Mouse (Mus musculus): ENCODE measurements around the gene Abcd2. TPM values are rescaled to one million over a fixed set of nuclear protein-coding genes. Genes with fewer than 3 reads are reported as not detected.

Abcd2 gene
- polyA plus RNA-seq, 1 experiment from 2014 or later, result 3.0 TPM

GRCm38 (mm10) chr15:91192223-91192598 is 612 bp upstream of the Abcd2 start:
- H3K4me1 ChIP-seq (ENCODE audit: control insufficient read depth, insufficient read depth, low read length), result no peaks in the 10 kb centered on the region; the same call in 1 of the 2 replicates
- H3K9ac ChIP-seq (ENCODE audit: low read length), result peak overlapping the region; percentile 52
- no peaks in the 10 kb centered on the region for H3K27me3 ChIP-seq (ENCODE audit: control insufficient read depth, insufficient read depth, low read length)
- ATAC-seq (ENCODE audit: insufficient number of reproducible peaks, low FRiP score, low TSS enrichment, low read depth) (peak; percentile 22; the same call in 1 of the 2 replicates), DNase-seq (ENCODE audit: low spot score) (no peak)
- peak overlapping the region; percentile 74 for H3K4me2 ChIP-seq (ENCODE audit: low read depth, severe bottlenecking)
- no peaks in the 10 kb centered on the region for H3K9me3 ChIP-seq (ENCODE audit: control insufficient read depth, low read length)
- H3K4me3 ChIP-seq (ENCODE audit: low read depth, low read length), result peak overlapping the region; percentile 41
- 0 out of 2 replicates have a peak overlapping the region, but pooled peaks have one; percentile 52 for H3K27ac ChIP-seq (replicated peaks; ENCODE audit: low read depth, low read length)
- H3K36me3 ChIP-seq (ENCODE audit: control insufficient read depth, insufficient read depth, low read length), result no peaks in the 10 kb centered on the region
- 16% methylated on average over 7 of the region's 7 CpGs for WGBS

DNA sequence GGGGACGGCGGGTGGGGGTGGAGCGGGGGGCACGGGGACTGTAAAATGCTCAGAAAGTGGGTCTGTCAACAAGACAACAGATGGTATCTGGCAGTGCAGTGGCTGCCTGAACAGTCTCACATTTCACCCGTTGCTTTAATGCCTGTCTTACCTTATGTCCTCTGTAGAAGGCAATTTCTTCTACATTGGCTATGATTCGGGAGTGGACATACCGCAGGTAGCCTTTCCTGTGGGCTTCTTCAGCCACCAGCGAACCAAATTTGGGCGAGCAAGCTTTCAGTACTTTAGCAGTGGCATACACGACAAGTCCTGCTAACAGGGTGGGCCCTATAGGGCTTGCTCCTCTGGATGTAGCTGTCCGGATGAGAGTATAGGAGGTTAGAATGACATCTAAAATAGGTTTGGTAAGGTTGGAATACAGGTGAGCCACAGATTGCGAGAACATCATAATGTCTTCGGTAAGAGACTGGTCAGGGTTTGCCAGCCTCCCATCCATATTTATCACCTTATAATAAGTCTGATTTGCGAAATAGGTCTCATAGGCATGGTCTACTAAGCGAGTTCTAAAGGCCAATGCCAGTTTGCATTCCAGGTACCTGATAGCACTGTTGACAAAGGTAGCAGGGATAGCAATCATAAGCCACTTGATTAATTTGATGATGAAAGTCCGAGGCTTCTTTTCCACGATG is 936 bp downstream of the Abcd2 start:
- no peak overlapping the region for H3K9ac ChIP-seq (ENCODE audit: low read length)
- no peaks in the 10 kb centered on the region; the same call in 1 of the 2 replicates for H3K4me1 ChIP-seq (ENCODE audit: control insufficient read depth, insufficient read depth, low read length)
- H3K27ac ChIP-seq (replicated peaks; ENCODE audit: low read depth, low read length), result no peak overlapping the region
- H3K4me3 ChIP-seq (ENCODE audit: low read depth, low read length), result peak overlapping the region; percentile 41
- no peaks in the 10 kb centered on the region for H3K9me3 ChIP-seq (ENCODE audit: control insufficient read depth, low read length)
- DNase-seq (ENCODE audit: low spot score), result peak; percentile 21
- H3K36me3 ChIP-seq (ENCODE audit: control insufficient read depth, insufficient read depth, low read length), result no peaks in the 10 kb centered on the region
- H3K27me3 ChIP-seq (ENCODE audit: control insufficient read depth, insufficient read depth, low read length), result no peaks in the 10 kb centered on the region
- H3K4me2 ChIP-seq (ENCODE audit: low read depth, severe bottlenecking), result peak overlapping the region; percentile 74
- 46% methylated on average over 17 of the region's 17 CpGs for WGBS
- ATAC-seq (ENCODE audit: insufficient number of reproducible peaks, low FRiP score, low TSS enrichment, low read depth), result no peak

- Histone ChIP-seq H3K4me3 (ENCODE audit: low read depth, low read length) (no peak overlapping the region), H3K4me1 (ENCODE audit: control insufficient read depth, insufficient read depth, low read length) (no peaks in the 10 kb centered on the region; the same call in 1 of the 2 replicates), H3K9me3 (ENCODE audit: control insufficient read depth, low read length) (no peaks in the 10 kb centered on the region), H3K27ac (replicated peaks; ENCODE audit: low read depth, low read length) (no peak overlapping the region), H3K4me2 (ENCODE audit: low read depth, severe bottlenecking) (peak overlapping the region; percentile 74; the same call in 1 of the 2 replicates), H3K27me3 (ENCODE audit: control insufficient read depth, insufficient read depth, low read length) (no peaks in the 10 kb centered on the region), H3K9ac (ENCODE audit: low read length) (no peak overlapping the region), H3K36me3 (ENCODE audit: control insufficient read depth, insufficient read depth, low read length) (no peaks in the 10 kb centered on the region)
- ATAC-seq (ENCODE audit: insufficient number of reproducible peaks, low FRiP score, low TSS enrichment, low read depth) (no peak), DNase-seq (ENCODE audit: low spot score) (no peak)
- WGBS, result 38% methylated on average over 4 of the region's 4 CpGs
These were observed 1.6 kb downstream of the Abcd2 start for GRCm38 (mm10) chr15:91190026-91190425.

DNA sequence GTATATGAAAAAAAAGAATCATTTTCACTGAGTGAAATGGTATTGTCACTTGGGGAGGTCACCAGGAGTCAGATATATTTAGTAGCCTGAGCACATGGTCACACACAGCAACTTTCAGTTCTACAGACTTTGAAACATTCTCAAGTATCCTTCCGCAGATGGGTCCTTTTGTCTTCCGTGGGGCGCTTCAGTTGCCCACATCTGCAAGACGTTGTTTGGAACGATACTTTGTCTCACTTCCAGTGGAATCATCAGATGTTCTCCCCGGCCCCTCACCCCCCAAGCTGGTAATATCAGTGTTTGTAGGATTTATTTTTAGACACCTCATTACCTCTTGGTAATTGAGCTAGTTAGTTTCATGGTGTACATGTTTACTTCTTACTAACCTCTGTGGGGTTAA is 5.2 kb downstream of the Abcd2 start:
- Histone ChIP-seq H3K9me3 (ENCODE audit: control insufficient read depth, low read length) (no peaks in the 10 kb centered on the region), H3K27ac (replicated peaks; ENCODE audit: low read depth, low read length) (no peak overlapping the region), H3K36me3 (ENCODE audit: control insufficient read depth, insufficient read depth, low read length) (no peaks in the 10 kb centered on the region), H3K4me1 (ENCODE audit: control insufficient read depth, insufficient read depth, low read length) (no peaks in the 10 kb centered on the region; the same call in 1 of the 2 replicates), H3K9ac (ENCODE audit: low read length) (no peak overlapping the region), H3K4me2 (ENCODE audit: low read depth, severe bottlenecking) (no peak overlapping the region), H3K4me3 (ENCODE audit: low read depth, low read length) (no peak overlapping the region), H3K27me3 (ENCODE audit: control insufficient read depth, insufficient read depth, low read length) (no peaks in the 10 kb centered on the region)
- whole genome bisulfite sequencing, result 84% methylated on average over 6 of the region's 6 CpGs
- ATAC-seq (ENCODE audit: insufficient number of reproducible peaks, low FRiP score, low TSS enrichment, low read depth), result no peak
- no peak for DNase-seq (ENCODE audit: low spot score)

DNA sequence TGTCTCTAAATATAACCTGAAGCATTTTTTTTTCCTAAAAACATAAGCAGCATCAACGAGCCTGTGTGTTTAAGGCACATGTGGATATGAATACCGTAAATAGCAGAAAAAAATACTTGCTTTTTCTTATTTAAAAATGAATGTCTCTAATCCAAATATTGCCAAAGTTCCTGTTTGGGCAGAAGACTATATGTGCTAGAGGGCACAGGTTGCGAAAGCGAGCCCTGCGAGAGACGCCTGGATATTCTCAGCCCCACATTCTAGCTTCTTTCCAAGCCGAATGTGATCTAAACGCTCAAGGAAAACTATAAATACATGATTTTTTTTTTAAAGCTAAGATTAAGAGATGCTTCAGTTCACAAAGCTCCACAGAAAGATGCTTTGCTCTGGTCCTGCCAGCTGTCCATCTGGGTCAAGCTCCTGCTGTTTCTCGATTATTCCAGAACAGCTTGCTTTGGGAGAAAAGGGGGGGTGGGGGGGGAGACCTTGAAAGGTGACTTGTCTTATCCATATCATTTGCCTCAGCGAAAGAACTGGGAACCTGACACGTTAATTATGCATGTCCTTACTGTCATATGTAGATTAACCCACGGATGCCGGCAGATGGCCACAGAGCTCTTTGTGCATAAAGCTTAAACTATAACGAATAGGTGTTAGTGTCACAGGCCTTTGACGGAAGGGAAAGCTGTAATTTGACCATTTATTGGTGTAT is 11.5 kb downstream of the Abcd2 start:
- no peak overlapping the region for H3K4me2 ChIP-seq (ENCODE audit: low read depth, severe bottlenecking)
- no peak overlapping the region for H3K4me3 ChIP-seq (ENCODE audit: low read depth, low read length)
- no peaks in the 10 kb centered on the region for H3K9me3 ChIP-seq (ENCODE audit: control insufficient read depth, low read length)
- ATAC-seq (ENCODE audit: insufficient number of reproducible peaks, low FRiP score, low TSS enrichment, low read depth) (no peak), DNase-seq (ENCODE audit: low spot score) (no peak)
- no peak overlapping the region for H3K9ac ChIP-seq (ENCODE audit: low read length)
- H3K4me1 ChIP-seq (ENCODE audit: control insufficient read depth, insufficient read depth, low read length), result no peaks in the 10 kb centered on the region
- H3K27ac ChIP-seq (replicated peaks; ENCODE audit: low read depth, low read length), result no peak overlapping the region
- H3K27me3 ChIP-seq (ENCODE audit: control insufficient read depth, insufficient read depth, low read length), result no peaks in the 10 kb centered on the region
- no peaks in the 10 kb centered on the region for H3K36me3 ChIP-seq (ENCODE audit: control insufficient read depth, insufficient read depth, low read length)
- 76% methylated on average over 15 of the region's 15 CpGs for WGBS

DNA sequence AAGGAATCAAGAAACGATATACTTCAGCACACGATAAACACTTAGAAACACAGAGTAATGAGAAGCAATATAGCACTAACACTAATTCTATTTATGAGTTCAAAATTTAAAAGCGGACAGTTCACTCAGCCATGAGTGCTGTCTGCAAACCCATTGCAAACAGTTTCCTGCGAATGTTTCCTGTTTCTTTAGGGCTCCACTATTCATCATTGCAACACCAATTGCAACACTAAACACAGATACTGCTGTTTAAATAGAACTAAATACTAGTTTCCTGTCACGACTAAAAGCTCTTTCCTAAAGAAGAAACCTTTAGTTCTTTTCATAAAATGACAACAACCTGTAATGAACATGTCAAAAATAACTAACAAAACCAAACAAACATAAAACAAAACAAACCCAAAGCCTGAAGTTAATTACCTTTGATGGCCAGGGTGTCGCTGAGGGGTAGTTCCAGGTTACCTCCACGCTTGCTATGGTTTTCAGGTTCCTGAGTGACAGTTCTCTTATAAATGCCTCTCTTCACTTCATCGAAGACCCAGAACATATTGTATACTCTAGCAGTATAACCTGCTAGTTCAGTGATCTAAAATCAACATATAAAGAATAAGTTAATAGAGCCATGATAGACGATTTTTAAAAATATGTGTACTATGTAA is 12.8 kb downstream of the Abcd2 start:
- Histone ChIP-seq H3K27me3 (ENCODE audit: control insufficient read depth, insufficient read depth, low read length) (no peaks in the 10 kb centered on the region), H3K27ac (replicated peaks; ENCODE audit: low read depth, low read length) (no peak overlapping the region), H3K9ac (ENCODE audit: low read length) (no peak overlapping the region), H3K9me3 (ENCODE audit: control insufficient read depth, low read length) (no peaks in the 10 kb centered on the region), H3K4me3 (ENCODE audit: low read depth, low read length) (no peak overlapping the region), H3K4me2 (ENCODE audit: low read depth, severe bottlenecking) (no peak overlapping the region), H3K4me1 (ENCODE audit: control insufficient read depth, insufficient read depth, low read length) (no peaks in the 10 kb centered on the region), H3K36me3 (ENCODE audit: control insufficient read depth, insufficient read depth, low read length) (no peaks in the 10 kb centered on the region)
- WGBS, result 65% methylated on average over 9 of the region's 9 CpGs
- DNase-seq (ENCODE audit: low spot score) (no peak), ATAC-seq (ENCODE audit: insufficient number of reproducible peaks, low FRiP score, low TSS enrichment, low read depth) (no peak)

DNA sequence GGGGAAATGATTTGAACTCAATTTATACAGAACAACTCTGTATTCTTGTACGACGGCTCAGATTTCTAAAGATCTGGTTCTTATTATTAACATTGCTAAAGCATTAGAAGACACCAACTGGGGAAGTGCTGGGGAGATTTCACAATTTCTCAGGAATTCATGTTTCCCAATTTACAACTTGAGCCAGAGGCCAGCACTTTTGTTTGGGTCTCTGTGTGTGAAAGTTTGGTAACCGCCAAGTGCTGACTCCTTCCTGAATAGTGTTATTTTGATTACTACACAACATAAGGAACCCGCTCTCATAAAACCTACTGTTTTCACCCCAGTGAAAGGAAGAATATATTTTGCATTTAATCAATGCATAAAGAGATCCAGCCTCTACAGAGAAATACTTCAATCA is 19.4 kb downstream of the Abcd2 start:
- no peaks in the 10 kb centered on the region for H3K9me3 ChIP-seq (ENCODE audit: control insufficient read depth, low read length)
- no peak overlapping the region for H3K27ac ChIP-seq (replicated peaks; ENCODE audit: low read depth, low read length)
- no peaks in the 10 kb centered on the region for H3K27me3 ChIP-seq (ENCODE audit: control insufficient read depth, insufficient read depth, low read length)
- no peak for DNase-seq (ENCODE audit: low spot score)
- H3K9ac ChIP-seq (ENCODE audit: low read length), result no peak overlapping the region
- no peaks in the 10 kb centered on the region for H3K4me1 ChIP-seq (ENCODE audit: control insufficient read depth, insufficient read depth, low read length)
- 65% methylated on average over 4 of the region's 4 CpGs for WGBS
- ATAC-seq (ENCODE audit: insufficient number of reproducible peaks, low FRiP score, low TSS enrichment, low read depth), result no peak
- H3K4me2 ChIP-seq (ENCODE audit: low read depth, severe bottlenecking), result no peak overlapping the region
- no peak overlapping the region for H3K4me3 ChIP-seq (ENCODE audit: low read depth, low read length)
- no peaks in the 10 kb centered on the region for H3K36me3 ChIP-seq (ENCODE audit: control insufficient read depth, insufficient read depth, low read length)

DNA sequence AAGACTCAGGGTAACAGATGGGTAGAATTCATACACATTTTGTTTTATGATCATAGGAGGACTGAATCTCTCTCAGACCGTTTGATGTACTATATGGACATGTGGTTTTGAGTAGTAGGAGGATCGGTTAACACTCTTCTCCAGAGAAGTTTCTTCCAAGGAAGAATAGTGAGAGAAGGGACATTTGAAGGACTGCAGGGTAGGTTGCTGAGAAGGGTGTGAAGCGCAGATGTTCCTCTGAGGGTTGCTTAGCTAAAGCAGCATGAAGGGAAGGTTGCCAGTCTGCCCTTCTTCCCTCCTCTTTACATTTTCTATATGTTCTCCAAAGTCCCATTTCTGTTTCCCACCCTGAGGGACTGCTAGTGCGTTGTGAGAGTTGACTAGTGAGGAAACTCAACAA is 20.3 kb downstream of the Abcd2 start:
- no peak overlapping the region for H3K9ac ChIP-seq (ENCODE audit: low read length)
- DNase-seq (ENCODE audit: low spot score), result no peak
- ATAC-seq (ENCODE audit: insufficient number of reproducible peaks, low FRiP score, low TSS enrichment, low read depth), result no peak
- H3K4me3 ChIP-seq (ENCODE audit: low read depth, low read length), result no peak overlapping the region
- H3K4me2 ChIP-seq (ENCODE audit: low read depth, severe bottlenecking), result no peak overlapping the region
- H3K4me1 ChIP-seq (ENCODE audit: control insufficient read depth, insufficient read depth, low read length), result no peaks in the 10 kb centered on the region
- no peaks in the 10 kb centered on the region for H3K27me3 ChIP-seq (ENCODE audit: control insufficient read depth, insufficient read depth, low read length)
- no peaks in the 10 kb centered on the region for H3K9me3 ChIP-seq (ENCODE audit: control insufficient read depth, low read length)
- no peaks in the 10 kb centered on the region for H3K36me3 ChIP-seq (ENCODE audit: control insufficient read depth, insufficient read depth, low read length)
- 76% methylated on average over 4 of the region's 4 CpGs for whole genome bisulfite sequencing
- H3K27ac ChIP-seq (replicated peaks; ENCODE audit: low read depth, low read length), result no peak overlapping the region

Measured in limb, embryonic 11.5 days (tissue).